ENCODE assay signal across 28 mouse cellular contexts in genomic region chrX:96879154-96879553, GRCm38 (mm10).
"Had no signal": no experiment of that assay in that cellular context is flagged by ENCODE, and none has a peak within 500 bp of the region (broad histone marks: within the 10 kb centered on the region; RNA-seq: fewer than 3 reads in every experiment).

No protein-coding gene starts in this region.

- H3K4me2 ChIP-seq: limb, embryonic 12.5 days; limb, embryonic 13.5 days; limb, embryonic 15.5 days; liver, embryonic 11.5 days; liver, embryonic 12.5 days; liver, embryonic 13.5 days; liver, embryonic 15.5 days; lung, embryonic 14.5 days; lung, embryonic 15.5 days; midbrain, embryonic 11.5 days; midbrain, embryonic 12.5 days; midbrain, embryonic 13.5 days; midbrain, embryonic 15.5 days; neural tube, embryonic 12.5 days had no signal

- H3K4me1 ChIP-seq: limb, embryonic 10.5 days; limb, embryonic 12.5 days; limb, embryonic 13.5 days; limb, embryonic 15.5 days; liver, embryonic 12.5 days; liver, embryonic 13.5 days; liver, embryonic 15.5 days; lung, embryonic 15.5 days; megakaryocyte, embryonic 14.5 days; midbrain, embryonic 10.5 days; midbrain, embryonic 12.5 days; midbrain, embryonic 13.5 days; midbrain, embryonic 15.5 days; neural tube, embryonic 12.5 days had no signal

- H3K4me3 ChIP-seq: limb, embryonic 10.5 days; limb, embryonic 12.5 days; limb, embryonic 13.5 days; limb, embryonic 15.5 days; liver, embryonic 12.5 days; liver, embryonic 13.5 days; liver, embryonic 15.5 days; lung, embryonic 15.5 days; megakaryocyte, embryonic 14.5 days; midbrain, embryonic 10.5 days; midbrain, embryonic 12.5 days; midbrain, embryonic 13.5 days; midbrain, embryonic 15.5 days; myocyte; neural tube, embryonic 12.5 days had no signal

- ATAC-seq: liver, embryonic 12.5 days; liver, postnatal 0 days; lung, postnatal 0 days; midbrain, embryonic 13.5 days; midbrain, embryonic 15.5 days; midbrain, embryonic 16.5 days had no signal

- H3K27ac ChIP-seq: limb, embryonic 10.5 days; limb, embryonic 12.5 days; limb, embryonic 13.5 days; limb, embryonic 15.5 days; liver, embryonic 12.5 days; liver, embryonic 13.5 days; liver, embryonic 14.5 days; liver, embryonic 15.5 days; lung, embryonic 15.5 days; macrophage; midbrain, embryonic 10.5 days; midbrain, embryonic 12.5 days; midbrain, embryonic 13.5 days; midbrain, embryonic 15.5 days; neural tube, embryonic 12.5 days had no signal

- H3K9me3 ChIP-seq: limb, embryonic 10.5 days; limb, embryonic 12.5 days; limb, embryonic 13.5 days; limb, embryonic 15.5 days; liver, embryonic 12.5 days; liver, embryonic 13.5 days; liver, embryonic 15.5 days; lung, embryonic 15.5 days; megakaryocyte, embryonic 14.5 days; midbrain, embryonic 10.5 days; midbrain, embryonic 12.5 days; midbrain, embryonic 13.5 days; midbrain, embryonic 15.5 days; neural tube, embryonic 12.5 days had no signal

- H3K9ac ChIP-seq: limb, embryonic 12.5 days; limb, embryonic 13.5 days; limb, embryonic 15.5 days; liver, embryonic 12.5 days; liver, embryonic 13.5 days; liver, embryonic 14.5 days; liver, embryonic 15.5 days; liver, postnatal 0 days; lung, embryonic 14.5 days; lung, embryonic 15.5 days; midbrain, embryonic 12.5 days; midbrain, embryonic 13.5 days; midbrain, embryonic 15.5 days; neural tube, embryonic 12.5 days had no signal

- H3K27me3 ChIP-seq: limb, embryonic 12.5 days; limb, embryonic 13.5 days; limb, embryonic 15.5 days; liver, embryonic 12.5 days; liver, embryonic 13.5 days; liver, embryonic 15.5 days; lung, embryonic 15.5 days; midbrain, embryonic 12.5 days; midbrain, embryonic 13.5 days; midbrain, embryonic 15.5 days; neural tube, embryonic 12.5 days had no signal

- H3K36me3 ChIP-seq: limb, embryonic 10.5 days; limb, embryonic 12.5 days; limb, embryonic 13.5 days; limb, embryonic 15.5 days; liver, embryonic 12.5 days; liver, embryonic 13.5 days; liver, embryonic 15.5 days; lung, embryonic 15.5 days; midbrain, embryonic 10.5 days; midbrain, embryonic 12.5 days; midbrain, embryonic 13.5 days; midbrain, embryonic 15.5 days; neural tube, embryonic 12.5 days had no signal

- DNase-seq: liver; liver, embryonic 13.5 days; liver, postnatal 0 days; lung, adult 18-20 months; lung, adult 2 months; lung, postnatal 36 days; lung, postnatal 4 days had no signal
